Mouse (Mus musculus): ENCODE data around the gene Tfap2a.

Gene Tfap2a

DNA sequence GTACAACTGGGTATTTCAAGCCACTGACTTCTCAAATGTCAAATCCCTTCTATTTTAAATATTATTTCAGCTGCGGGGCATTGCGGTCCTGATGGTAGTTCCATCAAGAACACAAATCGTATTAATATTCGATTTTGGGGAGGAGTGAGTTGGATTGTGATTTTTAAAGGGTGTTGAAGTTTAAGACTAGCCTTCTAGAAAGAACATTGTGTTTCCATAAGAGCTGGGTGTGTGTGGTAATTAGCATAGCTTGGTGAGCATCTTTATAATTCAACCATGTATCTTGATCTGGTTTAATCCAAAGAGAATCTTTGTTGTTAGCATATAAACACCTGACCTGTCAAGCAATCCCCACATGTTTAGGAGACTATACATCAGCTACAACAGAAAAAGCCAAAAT lies 24.9 kb downstream of the Tfap2a start:
- no peak for DNase-seq (ENCODE audit: low read depth, low spot score)

DNA sequence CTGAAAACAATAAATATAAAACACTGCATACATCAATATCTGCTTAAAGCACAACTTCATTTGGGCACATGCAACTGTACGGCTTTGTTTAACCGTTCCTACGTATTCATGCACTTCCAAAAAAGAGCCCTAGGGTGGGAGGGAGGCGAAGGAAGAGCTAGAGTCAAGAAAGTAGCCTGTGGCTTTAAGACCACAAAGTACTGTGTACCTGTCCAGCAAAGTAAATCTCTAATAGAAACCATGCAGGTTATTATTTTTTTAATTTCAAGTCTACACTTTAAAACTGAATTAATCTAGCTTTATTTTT lies 25.7 kb downstream of the Tfap2a start:
- DNase-seq (ENCODE audit: low read depth, low spot score): no peak

DNA sequence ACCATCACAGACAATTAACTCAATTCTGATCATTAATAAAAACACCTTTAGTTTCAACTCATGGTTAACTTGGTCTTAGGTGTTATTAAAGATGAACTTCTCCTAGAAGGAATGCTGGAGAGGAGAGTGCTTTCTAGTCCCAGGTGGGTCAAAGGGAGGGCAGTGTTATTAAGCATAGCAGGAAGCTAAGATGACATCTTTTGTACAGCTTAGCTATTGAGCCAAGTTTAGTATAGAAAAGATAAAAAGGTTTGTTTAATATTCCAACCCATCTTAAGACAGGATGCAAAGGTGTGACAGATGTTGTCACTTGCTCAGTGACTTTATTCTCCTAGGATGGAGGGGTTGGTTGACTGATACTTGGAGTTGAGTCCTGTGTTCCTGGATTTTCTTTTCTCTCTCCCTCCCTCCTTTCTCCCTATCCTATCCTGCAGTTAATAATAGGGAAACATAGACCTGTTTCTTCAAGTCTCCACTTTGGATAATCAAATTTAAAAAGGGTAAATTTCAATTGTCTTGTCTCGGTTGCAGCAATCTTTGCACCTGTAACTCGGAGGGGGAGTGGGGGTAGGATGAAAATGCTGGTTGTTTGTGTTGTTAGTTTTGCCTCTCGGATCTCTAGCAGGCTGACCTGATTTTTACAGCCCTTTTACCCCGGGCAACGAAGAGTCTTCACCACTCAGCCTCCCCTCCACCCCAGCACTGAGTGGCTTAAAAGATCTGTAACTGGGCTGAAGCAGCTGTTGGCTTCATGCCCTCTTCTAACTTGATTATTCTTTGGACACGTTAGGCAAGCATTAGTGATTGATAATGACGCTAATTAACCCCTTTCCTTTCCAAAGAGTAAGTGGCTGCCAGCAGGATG lies 26.3 kb downstream of the Tfap2a start:
- DNase-seq (ENCODE audit: low read depth, low spot score): no peak

DNA sequence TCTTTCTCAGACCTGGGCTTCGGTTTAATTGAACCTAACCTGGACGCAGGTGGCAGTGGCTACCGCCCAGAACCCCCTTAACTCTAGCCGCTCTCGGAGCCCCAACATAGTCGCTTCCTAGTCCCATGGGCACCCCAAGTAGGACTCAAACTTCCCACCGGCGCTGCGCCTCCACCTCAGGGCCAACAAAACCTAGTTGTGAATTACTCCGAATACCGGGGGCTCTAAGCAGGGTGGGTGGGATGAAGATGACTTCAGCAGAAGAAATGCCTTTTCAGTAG lies 28.2 kb downstream of the Tfap2a start:
- no peak for DNase-seq (ENCODE audit: low read depth, low spot score)

DNA sequence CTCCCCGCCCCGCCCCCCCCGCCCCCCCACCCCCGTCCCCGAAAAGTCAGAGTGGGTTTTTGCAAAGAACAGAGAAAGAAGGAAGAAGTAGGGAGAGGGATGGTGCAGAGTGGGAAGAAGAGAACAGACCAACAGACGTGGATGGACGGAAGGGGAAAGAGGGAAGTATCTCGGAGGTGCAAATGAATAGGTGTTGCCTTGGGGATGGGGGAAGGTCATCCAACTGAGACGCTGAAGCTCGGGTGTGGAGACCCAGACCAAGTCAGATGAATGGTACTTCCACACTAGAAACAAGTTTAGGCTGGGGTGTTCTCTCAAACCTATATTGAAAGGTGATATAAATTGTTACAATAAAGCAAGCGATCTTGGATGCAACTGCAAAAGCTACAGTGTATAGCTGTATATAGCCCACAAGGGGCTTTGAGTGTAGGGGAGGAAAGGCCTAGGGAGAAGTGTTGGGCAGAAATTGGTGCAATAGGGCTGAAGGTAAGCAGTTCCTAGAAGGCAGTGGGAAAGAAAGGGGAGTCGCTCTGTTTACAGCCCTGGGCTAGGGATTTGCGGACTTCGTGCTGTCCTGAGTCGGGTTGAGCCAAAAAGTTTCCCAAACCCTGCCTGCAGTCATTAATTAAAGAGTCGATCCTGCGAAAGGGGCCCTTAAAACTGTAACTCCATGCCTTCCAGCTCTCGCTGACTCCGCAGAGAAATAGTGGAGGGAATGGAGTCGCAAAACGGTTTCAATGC lies 28.7 kb downstream of the Tfap2a start:
- no peak for DNase-seq (ENCODE audit: low read depth, low spot score)

DNA sequence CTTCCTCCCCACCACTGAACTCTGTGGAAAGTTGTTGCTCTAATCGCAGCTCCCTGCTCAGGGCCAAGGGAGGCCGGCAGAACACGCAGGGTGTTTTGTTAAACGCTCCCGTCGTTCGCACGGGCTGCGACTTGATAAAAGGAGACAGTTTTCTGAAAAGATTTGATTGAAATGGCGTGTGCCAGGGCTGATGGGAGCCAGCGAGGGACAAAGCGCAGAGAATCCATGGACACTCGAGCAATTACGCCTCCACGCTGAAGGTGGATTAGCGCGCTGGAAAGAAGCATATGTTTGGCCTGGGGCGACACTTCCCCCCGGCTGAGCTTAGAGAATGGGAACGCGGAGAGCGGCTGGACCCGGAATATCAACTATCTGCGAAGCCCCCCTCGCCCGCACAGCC lies 29.3 kb downstream of the Tfap2a start:
- DNase-seq (ENCODE audit: low read depth, low spot score): no peak

DNA sequence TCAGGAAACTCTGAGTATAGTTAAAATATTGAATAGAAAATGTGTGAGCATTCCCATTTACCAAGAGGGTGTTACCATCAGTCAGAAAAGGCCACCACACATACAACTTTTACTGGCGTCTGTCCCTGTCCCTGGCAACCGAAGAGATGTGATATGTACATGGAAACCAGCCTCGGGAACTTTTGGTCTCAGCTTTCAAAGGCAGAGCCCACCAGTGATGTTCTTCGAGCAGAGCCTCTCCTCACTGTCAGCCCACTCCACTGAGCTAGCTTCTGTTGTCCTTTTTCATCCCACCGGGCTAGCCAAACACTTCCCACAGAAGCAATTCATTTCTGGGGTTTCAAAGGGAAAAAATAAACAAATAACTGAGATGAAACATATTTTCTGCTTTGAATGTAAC lies 29.9 kb downstream of the Tfap2a start:
- no peak for DNase-seq (ENCODE audit: low read depth, low spot score)

DNA sequence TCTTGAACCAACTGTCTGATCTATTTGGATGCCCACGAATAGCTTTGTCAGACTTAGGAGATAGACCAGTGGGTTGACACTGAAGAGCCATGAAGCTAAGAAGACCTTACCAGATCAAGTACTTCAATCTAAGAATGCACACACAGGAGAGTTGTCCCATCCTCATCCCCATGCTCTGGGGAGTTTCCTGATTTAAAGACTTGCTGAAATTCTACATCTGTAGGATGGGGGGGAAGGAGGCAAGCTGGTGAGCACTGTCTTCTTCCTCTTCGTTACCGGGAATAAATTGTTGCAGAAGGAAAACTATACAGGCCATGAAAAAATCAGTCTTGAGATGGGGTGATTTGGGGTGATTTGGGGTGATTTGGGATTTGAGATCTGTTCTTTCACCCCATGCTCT lies 30.5 kb downstream of the Tfap2a start:
- no peak for DNase-seq (ENCODE audit: low read depth, low spot score)

DNA sequence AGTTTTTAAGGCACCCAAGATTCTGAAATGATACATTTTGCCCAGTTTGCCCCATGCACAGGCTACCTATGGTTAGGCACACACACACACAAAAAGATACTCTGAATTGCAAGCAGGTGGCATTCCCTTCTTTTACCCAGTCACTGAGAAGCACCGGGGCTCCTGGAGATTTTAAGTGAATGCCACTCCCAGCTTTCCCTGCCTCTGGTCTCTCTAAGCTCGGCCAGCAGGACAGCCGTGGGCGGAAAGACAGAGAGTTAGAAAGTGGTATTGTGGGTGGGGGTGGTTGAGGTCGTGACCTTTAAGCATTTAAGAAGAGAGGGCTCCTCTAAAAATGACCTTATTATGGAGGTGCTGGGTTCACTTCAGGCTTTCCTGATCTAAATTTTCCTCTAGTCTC lies 31.6 kb downstream of the Tfap2a start:
- DNase-seq (ENCODE audit: low read depth, low spot score): no peak

DNA sequence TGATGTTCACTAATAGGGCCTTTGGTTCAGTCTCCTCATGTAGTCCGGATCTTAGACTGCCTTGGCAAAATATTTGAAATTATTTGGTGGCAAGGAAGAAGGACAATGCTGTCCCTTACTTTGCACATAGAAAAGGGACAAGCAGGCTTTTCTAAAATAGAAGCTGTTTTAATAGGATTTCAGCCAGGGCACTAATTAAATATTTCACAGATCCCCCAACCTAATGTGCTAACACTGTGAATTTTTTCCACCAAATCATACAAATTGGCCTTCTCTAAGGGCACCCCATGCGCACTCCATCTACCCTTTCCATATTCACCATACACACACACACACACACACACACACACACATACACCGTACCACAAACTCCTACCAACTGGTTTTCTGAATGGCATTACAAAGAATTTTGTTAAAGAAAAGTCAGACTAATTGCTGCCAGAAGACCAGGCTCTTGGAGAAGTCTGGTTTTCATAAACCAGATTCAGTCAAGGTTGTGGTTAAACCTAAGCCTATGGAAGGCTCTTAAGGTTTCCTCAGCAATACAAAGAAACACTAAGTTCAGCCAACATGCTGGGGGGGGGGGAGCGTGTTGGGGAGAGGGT lies 32.3 kb downstream of the Tfap2a start:
- no peak for DNase-seq (ENCODE audit: low read depth, low spot score)

DNA sequence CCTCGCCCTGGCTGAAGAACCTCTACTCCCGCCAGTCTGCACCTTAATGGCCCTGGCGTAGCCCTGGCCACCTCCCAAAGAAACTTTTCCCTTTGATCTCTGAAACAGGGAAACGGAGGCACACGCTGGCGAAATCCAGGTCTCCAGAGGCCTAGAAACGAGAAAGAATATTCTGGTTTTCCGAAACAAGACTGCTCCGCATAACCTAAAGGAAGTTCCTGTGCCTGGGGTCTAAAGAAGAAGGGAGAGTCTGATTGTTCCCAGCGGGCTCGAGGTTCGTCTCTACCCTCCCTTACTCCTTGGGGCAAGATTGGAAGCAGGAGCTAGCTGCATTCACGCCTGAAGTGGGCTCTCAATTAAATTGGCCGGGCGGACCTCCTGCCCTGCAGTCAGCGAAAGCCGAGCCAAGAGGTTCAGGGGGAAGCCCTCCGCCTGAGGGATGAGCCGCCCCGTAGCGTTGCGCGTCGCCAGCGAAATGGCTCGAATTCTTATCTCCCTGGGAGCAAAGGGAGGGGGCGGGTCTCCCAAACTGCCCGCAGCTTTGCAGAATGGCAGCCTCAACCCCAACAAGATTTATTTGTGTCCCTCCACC lies 33.2 kb downstream of the Tfap2a start:
- no peak for DNase-seq (ENCODE audit: low read depth, low spot score)

DNA sequence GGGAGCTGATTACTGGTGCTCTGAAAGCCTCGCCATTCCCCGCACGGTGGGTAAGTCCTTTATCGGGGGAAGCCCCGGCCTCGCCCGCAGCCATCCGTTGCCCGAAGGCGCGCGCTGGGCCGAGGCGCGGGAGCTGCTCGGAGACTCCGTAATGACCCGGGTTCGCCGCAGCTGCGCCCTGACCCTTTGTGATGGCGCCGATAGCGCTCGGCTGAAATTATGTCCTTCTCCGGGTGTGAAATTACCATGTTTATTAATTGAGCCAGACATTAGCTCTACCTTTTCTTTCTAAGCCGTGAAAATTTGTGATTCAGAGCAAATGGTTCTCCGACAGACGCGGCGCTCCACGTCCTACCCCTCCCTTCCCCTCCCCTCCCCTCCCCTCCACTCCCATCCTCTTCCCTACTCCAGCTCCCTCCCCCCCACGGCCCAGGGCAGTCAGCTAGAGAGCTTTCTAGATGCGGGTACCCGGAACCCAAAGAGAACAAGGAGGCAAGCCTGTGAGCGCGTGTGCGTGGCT lies 34.1 kb downstream of the Tfap2a start:
- no peak for DNase-seq (ENCODE audit: low read depth, low spot score)

DNA sequence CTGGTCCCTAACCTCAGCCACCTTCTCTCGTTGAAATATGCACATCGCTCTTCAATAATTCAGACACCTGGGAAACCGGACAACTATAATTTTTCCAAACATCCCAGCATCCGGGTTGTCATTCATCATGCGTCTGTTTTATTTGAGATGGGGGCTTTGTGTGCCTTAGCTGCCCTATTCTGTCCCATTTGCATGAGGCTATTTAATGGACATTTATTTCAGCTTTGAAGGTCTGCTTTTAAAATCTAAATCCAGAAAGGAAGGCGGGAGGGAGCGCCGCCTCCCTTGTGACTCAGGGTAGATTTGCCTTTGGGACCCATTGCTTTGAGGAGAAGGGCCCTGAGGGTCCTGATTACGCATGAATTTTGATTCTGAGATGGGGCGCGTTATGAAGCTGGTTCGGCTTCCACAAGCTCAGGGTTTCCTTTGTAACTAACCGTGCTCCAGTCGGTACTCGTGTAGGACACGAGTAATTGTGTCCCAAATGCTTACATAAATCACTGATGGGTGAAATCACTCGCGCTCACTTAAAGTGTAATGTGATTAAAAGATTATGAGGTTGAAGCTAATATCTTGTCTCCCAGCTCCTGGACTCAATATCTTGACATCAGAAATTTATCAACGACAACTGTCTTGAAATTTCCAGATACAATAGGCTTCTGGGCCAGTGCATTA lies 34.9 kb downstream of the Tfap2a start:
- DNase-seq (ENCODE audit: low read depth, low spot score): no peak

DNA sequence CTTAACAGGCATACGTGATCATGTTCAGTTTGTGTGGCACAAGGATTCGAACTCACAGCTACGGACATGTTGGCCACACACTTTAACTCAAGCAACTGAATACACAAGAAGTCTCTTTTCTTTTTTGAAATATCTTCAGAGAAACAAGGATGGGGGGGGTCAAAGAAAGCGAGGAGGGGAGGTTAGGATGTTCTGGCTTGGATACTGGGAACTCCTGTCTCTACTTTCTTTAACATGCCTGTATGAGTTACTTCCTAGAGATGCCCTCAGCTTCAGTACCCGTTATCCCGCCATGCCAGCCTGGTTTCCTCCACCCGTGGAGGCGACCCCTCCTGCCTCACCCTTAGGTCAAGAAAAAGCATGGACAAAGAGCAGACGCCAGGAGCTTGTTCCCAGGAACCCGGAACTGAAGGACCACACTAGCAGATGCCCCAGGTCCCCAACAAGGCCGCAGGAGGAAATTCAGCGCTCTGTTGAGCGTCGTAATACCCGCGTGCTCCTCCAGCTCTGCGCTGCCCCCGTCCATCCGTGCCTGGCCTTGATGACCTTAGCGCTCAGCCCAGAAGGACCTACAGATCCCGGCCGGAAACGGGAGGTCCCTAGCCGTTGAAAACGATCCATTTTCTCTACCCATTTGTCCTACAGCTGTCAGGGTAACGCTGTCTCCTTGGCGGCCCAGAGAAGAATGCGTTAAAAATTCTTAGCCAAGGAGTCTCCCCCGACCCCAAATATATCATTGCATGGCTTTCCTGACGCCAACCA lies 35.6 kb downstream of the Tfap2a start:
- DNase-seq (ENCODE audit: low read depth, low spot score): no peak

DNA sequence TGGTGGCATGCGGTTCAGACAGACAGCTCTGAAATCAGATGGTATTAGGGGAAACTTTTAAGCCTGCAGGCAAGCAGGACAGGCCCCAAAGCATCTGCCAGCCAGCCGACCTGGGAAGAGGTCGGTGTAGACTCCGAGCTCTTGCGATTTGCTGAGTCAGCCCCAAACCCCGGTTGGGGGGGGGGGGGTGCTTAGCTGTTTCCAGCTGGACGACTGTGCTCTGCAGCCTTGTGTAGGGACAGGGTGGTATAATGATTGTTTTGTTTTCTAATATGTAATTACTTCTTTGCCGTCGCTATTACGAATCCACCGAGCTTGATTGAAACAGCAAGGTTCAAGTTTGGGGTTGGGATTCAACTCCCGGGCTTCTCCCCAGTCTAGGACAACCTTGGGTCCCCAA lies 36.5 kb downstream of the Tfap2a start:
- no peak for DNase-seq (ENCODE audit: low read depth, low spot score)

DNA sequence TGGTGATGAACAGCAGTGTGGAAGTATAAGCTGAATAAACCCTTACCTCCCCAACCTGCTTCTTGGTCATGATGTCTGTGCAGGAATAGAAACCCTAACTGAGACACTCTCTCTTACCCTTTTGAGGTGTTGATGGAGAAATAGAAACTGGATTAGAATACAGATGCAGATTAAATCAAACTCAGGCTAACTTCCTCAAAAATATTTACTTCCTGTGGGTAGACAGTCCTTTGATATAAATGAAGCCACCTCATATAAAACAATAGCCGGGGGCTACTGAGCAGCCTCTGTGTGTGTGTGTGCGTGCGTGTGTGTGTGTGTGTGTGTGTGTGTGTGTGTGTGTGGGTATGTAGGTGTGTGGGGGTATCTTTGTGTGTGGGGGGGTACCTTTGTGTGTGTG lies 52.4 kb downstream of the Tfap2a start:
- DNase-seq (ENCODE audit: low read depth, low spot score): no peak

DNA sequence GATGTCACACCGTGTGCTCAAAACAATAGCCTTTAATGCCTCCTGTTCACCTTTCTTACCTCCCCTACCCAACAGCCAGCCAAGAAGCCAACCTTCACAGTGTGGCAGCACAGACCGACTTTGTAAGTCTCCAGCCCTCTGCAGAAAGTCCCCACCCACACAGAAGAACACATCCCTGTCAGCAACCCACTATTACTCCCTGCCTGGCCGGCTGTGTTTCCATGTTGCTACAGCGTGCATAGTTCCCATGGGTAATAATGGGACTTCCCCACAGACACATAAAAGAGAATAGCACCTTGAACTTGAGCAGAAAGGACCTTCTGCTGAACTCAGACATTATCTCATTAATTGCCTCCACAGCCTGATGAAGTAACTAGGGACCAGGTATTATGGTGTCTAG lies 61.4 kb downstream of the Tfap2a start:
- no peak for DNase-seq (ENCODE audit: low read depth, low spot score)

Data from retina, adult 2 months (tissue).